Comparison of ENCODE assay signal across 20 mouse cellular contexts in genomic region chr11:68019156-68019555, GRCm38 (mm10). TPM values are rescaled to one million over a fixed set of nuclear protein-coding genes. Genes with fewer than 3 reads are reported as not detected.
A peak's percentile ranks its signal among the peaks of the same experiment; 100 is the strongest.
DNase-seq lines count a peak whose midpoint lies in the region; ATAC-seq and TF ChIP-seq lines count a peak whose summit lies in the region.
"Had no signal": no experiment of that assay in that cellular context is flagged by ENCODE, and none has a peak within 500 bp of the region (broad histone marks: within the 10 kb centered on the region; RNA-seq: fewer than 3 reads in every experiment).

No protein-coding gene starts in this region.

- H3K36me3 ChIP-seq in kidney, embryonic 14.5 days (ENCODE audit: control insufficient read depth, insufficient read depth, low read length) = no peaks in the 10 kb centered on the region
- H3K36me3 ChIP-seq in MEL (ENCODE audit: control insufficient read depth in 1 of 2, insufficient read depth in 2 of 2, low read length in 2 of 2) = no peaks in the 10 kb centered on the region; a peak in 1 of 4 replicates
- H3K36me3 ChIP-seq: limb, embryonic 10.5 days; midbrain, embryonic 15.5 days had no signal

- H3K79me2 ChIP-seq in MEL (ENCODE audit: control insufficient read depth, insufficient read depth, low read length, poor library complexity) = no peaks in the 10 kb centered on the region

- H3K27ac ChIP-seq in kidney, embryonic 14.5 days (ENCODE audit: low read depth, low read length) = peak overlapping the region; percentile 55; the same call in 1 of the 2 replicates
- H3K27ac ChIP-seq in MEL (ENCODE audit: control insufficient read depth, low read depth, low read length) = peak overlapping the region; percentile 31; the same call in 1 of the 2 replicates
- H3K27ac ChIP-seq: forebrain, embryonic 13.5 days; limb, embryonic 10.5 days; midbrain, embryonic 15.5 days had no signal

- TF ChIP-seq RAD21 in MEL (IDR thresholded peaks at IDR 0.05; ENCODE audit: low read depth, low read length) = no peak

- H3K9me3 ChIP-seq in kidney, embryonic 14.5 days (ENCODE audit: control insufficient read depth, low read length) = no peaks in the 10 kb centered on the region
- no peaks in the 10 kb centered on the region for H3K9me3 ChIP-seq in MEL (replicated peaks; ENCODE audit: insufficient read depth, low read length)
- H3K9me3 ChIP-seq: forebrain, embryonic 13.5 days; limb, embryonic 10.5 days; midbrain, embryonic 15.5 days had no signal

- no peak for TF ChIP-seq CTCF in MEL (IDR thresholded peaks at IDR 0.05 in 2 of 3, conservative IDR thresholded peaks at IDR 0.05 in 1 of 3; ENCODE audit: control insufficient read depth in 1 of 3, insufficient read depth in 1 of 3, low read depth in 2 of 3, low read length in 3 of 3, poor library complexity in 1 of 3, severe bottlenecking in 1 of 3)

- no peak overlapping the region; the same call in 1 of the 2 replicates for H3K9ac ChIP-seq in kidney, embryonic 14.5 days (ENCODE audit: low read depth, low read length)
- H3K9ac ChIP-seq in MEL (ENCODE audit: control insufficient read depth, low read depth, low read length, poor library complexity, severe bottlenecking) = no peak overlapping the region
- H3K9ac ChIP-seq: forebrain, embryonic 13.5 days; midbrain, embryonic 15.5 days had no signal

- ATAC-seq in kidney, embryonic 14.5 days (ENCODE audit: low FRiP score, low TSS enrichment) = no peak
- ATAC-seq in megakaryocyte progenitor cell, adult 5-6 weeks (replicated peaks; ENCODE audit: poor library complexity) = peak; percentile 90
- ATAC-seq: forebrain, embryonic 13.5 days; intestine, postnatal 0 days; midbrain, embryonic 15.5 days had no signal

- no peak for DNase-seq in kidney, postnatal 36 days
- peak; percentile 77 for DNase-seq in MEL (ENCODE audit: low read depth, low spot score)
- DNase-seq in brain, adult 2 months (ENCODE audit: low read depth, low spot score) = peak; percentile 50
- DNase-seq in left cerebral cortex, postnatal 10 days (ENCODE audit: extremely low spot score in 1 of 2, low spot score in 2 of 2) = no peak
- no peak for DNase-seq in neural tube, embryonic 10.5 days (ENCODE audit: extremely low spot score, low spot score)
- DNase-seq: adrenal gland, postnatal 14 days; cerebellum, adult 8-10 months; cerebellum, postnatal 36 days; liver; lung, postnatal 4 days; thymus, postnatal 14 days had no signal

- peaks cover 17% of the 10 kb centered on the region; the same call in 1 of the 2 replicates for H3K4me1 ChIP-seq in kidney, embryonic 14.5 days (ENCODE audit: control insufficient read depth, insufficient read depth, low read length)
- H3K4me1 ChIP-seq in MEL (ENCODE audit: control insufficient read depth in 1 of 2, insufficient read depth in 2 of 2, low read length in 2 of 2) = 0 out of 4 replicates have a peak, but pooled peaks cover 0 to 3% of the 10 kb centered on the region in 2 experiments
- H3K4me1 ChIP-seq: forebrain, embryonic 13.5 days had no signal

- H3K27me3 ChIP-seq in kidney, embryonic 14.5 days (ENCODE audit: control insufficient read depth, insufficient read depth, low read length) = no peaks in the 10 kb centered on the region
- H3K27me3 ChIP-seq in MEL (ENCODE audit: control insufficient read depth in 1 of 2, insufficient read depth in 2 of 2, low read length in 2 of 2) = no peaks in the 10 kb centered on the region
- H3K27me3 ChIP-seq: forebrain, embryonic 13.5 days; midbrain, embryonic 15.5 days had no signal

- intact Hi-C loops in left cerebral cortex, postnatal 10 days (cut with DNase I) = no loop called here

- TF ChIP-seq POLR2A in MEL (IDR thresholded peaks at IDR 0.05; ENCODE audit: control insufficient read depth in 1 of 2, insufficient read depth in 1 of 2, low read depth in 1 of 2, low read length in 2 of 2, poor library complexity in 1 of 2) = no peak

- no peak overlapping the region for H3K4me2 ChIP-seq in kidney, embryonic 14.5 days (replicated peaks; ENCODE audit: low read depth, low read length)
- H3K4me2 ChIP-seq: forebrain, embryonic 13.5 days; midbrain, embryonic 15.5 days had no signal

- no peak overlapping the region for H3K4me3 ChIP-seq in kidney, embryonic 14.5 days (ENCODE audit: low read length)
- H3K4me3 ChIP-seq in MEL (ENCODE audit: control insufficient read depth in 1 of 2, insufficient read depth in 1 of 2, low read depth in 2 of 2, low read length in 2 of 2) = no peak overlapping the region
- H3K4me3 ChIP-seq: forebrain, embryonic 13.5 days; limb, embryonic 10.5 days; midbrain, embryonic 15.5 days; myocyte had no signal

- WGBS in kidney, embryonic 14.5 days = 64% methylated on average over 11 of the region's 11 CpGs

- TF ChIP-seq EP300 in MEL (IDR thresholded peaks at IDR 0.05; ENCODE audit: low read depth in 1 of 2, low read length in 2 of 2) = peak; percentile 26 to 38; a peak in 2 of 4 replicates

TF ChIP-seq in MEL, 35 proteins besides CTCF, POLR2A, EP300 and RAD21:
- TF ChIP-seq TAL1 (IDR thresholded peaks at IDR 0.05; ENCODE audit: low read length) (peak; percentile 55), TCF12 (IDR thresholded peaks at IDR 0.05; ENCODE audit: low read depth, low read length) (0 out of 2 replicates have a peak, but pooled peaks have one; percentile 34), RCOR1 (IDR thresholded peaks at IDR 0.05; ENCODE audit: low read depth, low read length) (peak; percentile 75), UBTF (IDR thresholded peaks at IDR 0.05; ENCODE audit: borderline replicate concordance, insufficient read depth, low read depth, low read length) (no peak), GATA1 (IDR thresholded peaks at IDR 0.05; ENCODE audit: low read depth, low read length) (peak; percentile 49), MXI1 (IDR thresholded peaks at IDR 0.05; ENCODE audit: low read depth, low read length) (0 out of 2 replicates have a peak, but pooled peaks have one; percentile 30), ETS1 (IDR thresholded peaks at IDR 0.05; ENCODE audit: low read depth, low read length) (peak; percentile 54; the same call in 1 of the 2 replicates), MAZ (IDR thresholded peaks at IDR 0.05; ENCODE audit: low read depth, low read length) (no peak), USF2 (IDR thresholded peaks at IDR 0.05; ENCODE audit: borderline replicate concordance in 1 of 2, insufficient read depth in 1 of 2, low read depth in 1 of 2, low read length in 2 of 2) (no peak), NELFE (IDR thresholded peaks at IDR 0.05; ENCODE audit: low read depth, low read length) (no peak), POLR2AphosphoS2 (IDR thresholded peaks at IDR 0.05; ENCODE audit: low read length) (no peak), E2F4 (IDR thresholded peaks at IDR 0.05; ENCODE audit: borderline replicate concordance, low read depth, low read length) (no peak), MYC (IDR thresholded peaks at IDR 0.05; ENCODE audit: low read depth, low read length) (no peak), MAFK (IDR thresholded peaks at IDR 0.05; ENCODE audit: borderline replicate concordance, low read depth, low read length) (no peak), JUND (IDR thresholded peaks at IDR 0.05; ENCODE audit: low read depth, low read length) (no peak), MYB (IDR thresholded peaks at IDR 0.05; ENCODE audit: low read depth, low read length) (no peak), BHLHE40 (IDR thresholded peaks at IDR 0.05; ENCODE audit: borderline replicate concordance, low read depth, low read length) (0 out of 2 replicates have a peak, but pooled peaks have one; percentile 14), KAT2A (conservative IDR thresholded peaks at IDR 0.05; ENCODE audit: low read depth, low read length) (no peak)

RNA-seq across cellular contexts. Expression of gene Stx8, which starts 53.2 kb away (rescaled TPM):
- 51.7 and 59.4 TPM in 2 replicates for polyA plus RNA-seq in kidney, embryonic 14.5 days (2014; fragmentation: Nextera tagmentation; extraction: Ambion mirVana)
- total RNA-seq in MEL (2012; rRNA removed) = 23.6 and 30.9 TPM in 2 replicates
- polyA plus RNA-seq in MEL (2012; ENCODE audit: insufficient read depth in 1 of 2, insufficient read length in 2 of 2, low read depth in 1 of 2, low replicate concordance in 2 of 2, missing spikeins in 1 of 2) = 100 to 1,000 TPM in 1 of 2 experiments, 10 to 100 TPM in 1; 29.5 to 152 TPM
- total RNA-seq in megakaryocyte progenitor cell, adult 5-6 weeks (2015) = 35.7 and 47.8 TPM in 2 replicates
- 21.7 and 39.9 TPM in 2 replicates for total RNA-seq in megakaryocyte progenitor cell, adult 5-6 weeks (2017)
- total RNA-seq in left cerebral cortex, postnatal 10 days (2021) = 10 to 100 TPM; 28.1 to 28.4 TPM

RNA-seq across cellular contexts. Expression of gene Cfap52, which starts 53.7 kb away (rescaled TPM):
- polyA plus RNA-seq in kidney, embryonic 14.5 days (2014; fragmentation: Nextera tagmentation; extraction: Ambion mirVana) = 1.1 TPM in 2 replicates
- total RNA-seq in MEL (2012; rRNA removed) = not detected in 2 replicates
- not detected for polyA plus RNA-seq in MEL (2012; ENCODE audit: insufficient read depth in 1 of 2, insufficient read length in 2 of 2, low read depth in 1 of 2, low replicate concordance in 2 of 2, missing spikeins in 1 of 2)
- total RNA-seq in megakaryocyte progenitor cell, adult 5-6 weeks (2015) = not detected in 2 replicates
- not detected in 2 replicates for total RNA-seq in megakaryocyte progenitor cell, adult 5-6 weeks (2017)
- 1 to 10 TPM; 7.2 to 9.9 TPM for total RNA-seq in left cerebral cortex, postnatal 10 days (2021)
- total RNA-seq: adrenal gland, postnatal 14 days had no signal
- polyA plus RNA-seq: liver, embryonic 16.5 days; spleen, adult 2 months had no signal

Comparison
In these comparisons a context has a peak if more than half of its experiments do, and no peak if none do; other contexts are left out.
1. DNase-seq: peak in MEL (single experiment) and brain, adult 2 months (single experiment); none in kidney, postnatal 36 days (0 of 2), left cerebral cortex, postnatal 10 days (0 of 2) and neural tube, embryonic 10.5 days (single experiment).